Mouse (Mus musculus) CH12.LX (cell line): ENCODE results near the gene Napa. TPM values are rescaled to one million over a fixed set of nuclear protein-coding genes. Genes with fewer than 3 reads are reported as not detected.

ENCODE experiments used
- DNase-seq: peaks from one replicate; pipeline ENCODE4 v3.0.0-alpha.2; 2013; ENCODE audit errors: extremely low read depth
- H3K27ac ChIP-seq: 2 replicates; pipeline ENCODE4 v1.5.1; 2012; ENCODE audit warnings: low read depth, mild to moderate bottlenecking, control low read depth, moderate library complexity; ENCODE audit not compliant: insufficient read depth
- H3K27me3 ChIP-seq: replicated peaks from 2 replicates; pipeline ENCODE3; 2012; ENCODE audit warnings: inconsistent platforms
- H3K36me3 ChIP-seq, 2 experiments: replicated peaks in 1 of 2; 2 replicates each; pipeline versions ENCODE3 to v1.6.1; 2012; ENCODE audit warnings: inconsistent platforms in 1 of 2, low read length in 1 of 2, mild to moderate bottlenecking in 1 of 2, mixed read lengths in 1 of 2, moderate library complexity in 1 of 2; ENCODE audit not compliant: control insufficient read depth in 1 of 2, insufficient read depth in 1 of 2
- H3K4me1 ChIP-seq, 2 experiments: 2 replicates each; pipeline ENCODE4 v1.6.1; 2012; ENCODE audit warnings: inconsistent platforms in 1 of 2, moderate library complexity in 1 of 2; ENCODE audit not compliant: insufficient read depth in 2 of 2, control insufficient read depth in 1 of 2
- H3K4me2 ChIP-seq: 2 replicates; pipeline ENCODE4 v1.6.1; 2012; ENCODE audit warnings: low read depth, mild to moderate bottlenecking, control low read depth; ENCODE audit not compliant: poor library complexity, insufficient read depth, severe bottlenecking
- H3K4me3 ChIP-seq, 3 experiments: fragments of 150-350 bp in 1 of 3; sonication (generic) in 1 of 3; replicated peaks in 1 of 3; 2 replicates each; pipeline versions ENCODE3 to v1.5.1; 2011 to 2012; ENCODE audit warnings: low read depth in 2 of 3, low read length in 2 of 3, mild to moderate bottlenecking in 2 of 3, moderate library complexity in 2 of 3, control low read depth in 1 of 3, improper control_type of control experiment in 1 of 3, inconsistent platforms in 1 of 3, mixed read lengths in 1 of 3; ENCODE audit not compliant: poor library complexity in 1 of 3
- H3K79me2 ChIP-seq: replicated peaks from 2 replicates; pipeline ENCODE4 v1.6.1; 2012; ENCODE audit warnings: mild to moderate bottlenecking, moderate library complexity; ENCODE audit not compliant: control insufficient read depth, poor library complexity, insufficient read depth, severe bottlenecking; ENCODE audit errors: extremely low read depth
- H3K9ac ChIP-seq: 2 replicates; pipeline ENCODE4 v1.6.1; 2012; ENCODE audit warnings: low read depth, mild to moderate bottlenecking, control low read depth, moderate library complexity; ENCODE audit not compliant: insufficient read depth
- H3K9me3 ChIP-seq: replicated peaks from 2 replicates; pipeline ENCODE3; 2012; ENCODE audit warnings: low read length, inconsistent platforms, mixed read lengths
- BHLHE40 ChIP-seq: IDR thresholded peaks from 2 replicates; pipeline ENCODE4 v1.6.1; 2011; ENCODE audit warnings: mild to moderate bottlenecking, low read depth, low read length, improper control_type of control experiment
- CHD1 ChIP-seq: IDR thresholded peaks from 2 replicates; pipeline ENCODE4 v1.6.1; 2012; ENCODE audit warnings: low read depth, low read length, improper control_type of control experiment, inconsistent platforms
- CHD2 ChIP-seq: IDR thresholded peaks from 2 replicates; pipeline ENCODE4 v1.6.1; 2011; ENCODE audit warnings: low read length, improper control_type of control experiment
- E2F4 ChIP-seq: IDR thresholded peaks from 2 replicates; pipeline ENCODE4 v1.6.1; 2011; ENCODE audit warnings: low read depth, low read length, improper control_type of control experiment; ENCODE audit not compliant: insufficient replicate concordance
- HCFC1 ChIP-seq: IDR thresholded peaks from 2 replicates; pipeline ENCODE4 v1.6.1; 2012; ENCODE audit warnings: low read depth, mild to moderate bottlenecking, inconsistent platforms, low read length, improper control_type of control experiment
- IRF4 ChIP-seq: IDR thresholded peaks from 2 replicates; pipeline ENCODE4 v1.6.1; 2014; ENCODE audit warnings: low read depth, mild to moderate bottlenecking, inconsistent platforms, low read length, improper control_type of control experiment
- KAT2A ChIP-seq: IDR thresholded peaks from 2 replicates; pipeline ENCODE4 v1.6.1; 2012; ENCODE audit warnings: low read length, improper control_type of control experiment, inconsistent platforms; ENCODE audit not compliant: insufficient replicate concordance
- MAX ChIP-seq: IDR thresholded peaks from 2 replicates; pipeline ENCODE4 v1.6.1; 2011; ENCODE audit warnings: low read length, improper control_type of control experiment
- MAZ ChIP-seq: IDR thresholded peaks from 2 replicates; pipeline ENCODE4 v1.6.1; 2012; ENCODE audit warnings: low read depth, mild to moderate bottlenecking, inconsistent platforms, low read length, improper control_type of control experiment, moderate library complexity
- MEF2A ChIP-seq: IDR thresholded peaks from 2 replicates; pipeline ENCODE4 v1.6.1; 2014; ENCODE audit warnings: low read depth, mild to moderate bottlenecking, inconsistent platforms, low read length, improper control_type of control experiment, borderline replicate concordance
- MYC ChIP-seq: IDR thresholded peaks from 2 replicates; pipeline ENCODE4 v1.6.1; 2011; ENCODE audit warnings: low read depth, mild to moderate bottlenecking, improper control_type of control experiment, low read length
- NELFE ChIP-seq: IDR thresholded peaks from 2 replicates; pipeline ENCODE4 v1.6.1; 2011; ENCODE audit warnings: low read depth, low read length, improper control_type of control experiment
- NRF1 ChIP-seq: IDR thresholded peaks from 2 replicates; pipeline ENCODE4 v1.6.1; 2014; ENCODE audit warnings: low read depth, mild to moderate bottlenecking, inconsistent platforms, low read length, improper control_type of control experiment, moderate library complexity
- POLR2AphosphoS2 ChIP-seq: IDR thresholded peaks from 2 replicates; pipeline ENCODE4 v1.6.1; 2011; ENCODE audit warnings: low read depth, low read length, improper control_type of control experiment
- RAD21 ChIP-seq: IDR thresholded peaks from 2 replicates; pipeline ENCODE4 v1.6.1; 2011; ENCODE audit warnings: low read depth, mild to moderate bottlenecking, low read length, improper control_type of control experiment, moderate library complexity
- RCOR1 ChIP-seq: conservative IDR thresholded peaks from 2 replicates; pipeline ENCODE4 v1.6.1; 2012; ENCODE audit warnings: low read depth, mild to moderate bottlenecking, inconsistent platforms, low read length, improper control_type of control experiment
- SIN3A ChIP-seq: IDR thresholded peaks from 2 replicates; pipeline ENCODE4 v1.6.1; 2012; ENCODE audit warnings: low read length, improper control_type of control experiment, inconsistent platforms
- SMC3 ChIP-seq: IDR thresholded peaks from 2 replicates; pipeline ENCODE4 v1.6.1; 2011; ENCODE audit warnings: low read depth, low read length, improper control_type of control experiment
- TBP ChIP-seq: conservative IDR thresholded peaks from 2 replicates; pipeline ENCODE4 v1.6.1; 2011; ENCODE audit warnings: low read depth, low read length, improper control_type of control experiment
- TCF12 ChIP-seq: IDR thresholded peaks from 2 replicates; pipeline ENCODE4 v1.6.1; 2014; ENCODE audit warnings: low read depth, mild to moderate bottlenecking, inconsistent platforms, low read length, improper control_type of control experiment
- UBTF ChIP-seq: IDR thresholded peaks from 2 replicates; pipeline ENCODE4 v1.6.1; 2012; ENCODE audit warnings: low read depth, mild to moderate bottlenecking, inconsistent platforms, low read length, improper control_type of control experiment, moderate library complexity
- ZC3H11A ChIP-seq: IDR thresholded peaks from 2 replicates; pipeline ENCODE4 v1.6.1; 2012; ENCODE audit warnings: low read depth, mild to moderate bottlenecking, inconsistent platforms, low read length, improper control_type of control experiment
- ZMIZ1 ChIP-seq: IDR thresholded peaks from 2 replicates; pipeline ENCODE4 v1.6.1; 2012; ENCODE audit warnings: low read depth, mild to moderate bottlenecking, inconsistent platforms, low read length, improper control_type of control experiment
- ZNF384 ChIP-seq: IDR thresholded peaks from 2 replicates; pipeline ENCODE4 v1.6.1; 2012; ENCODE audit warnings: low read depth, low read length, improper control_type of control experiment, inconsistent platforms
- dilution Hi-C: fragments of 300-500 bp; cut with MboI; formaldehyde crosslinking; loops from 2 replicates; pipeline ENCODE4 v1.14.3; 2020; ENCODE audit warnings: low sequenced_read_pairs; ENCODE audit not compliant: extremely low pct_unique_long_range_greater_than_20kb, extremely low pct_ligation_motif_present
- in situ Hi-C: fragments of 300-500 bp; cut with MboI; formaldehyde crosslinking; loops from 3 replicates; pipeline ENCODE4 v1.14.3; 2019; ENCODE audit warnings: low sequenced_read_pairs, low pct_ligation_motif_present, low pct_unique_long_range_greater_than_20kb, mixed read lengths
- polyA plus RNA-seq: library from polyadenylated mRNA; unstranded; fragments of >175 nt; gene quantifications from 2 replicates; pipeline ENCODE4 v1.2.1, GENCODE M21; 2012; ENCODE audit warnings: low read depth; ENCODE audit not compliant: insufficient read length
- total RNA-seq, 2 experiments: library from RNA; depleted of rRNA; stranded (reverse); fragments of 300-350 nt in 1 of 2; fragments of >200 nt in 1 of 2; gene quantifications; 2 replicates each; pipeline ENCODE4 v1.2.3; 2012 to 2014

Napa gene
- total and polyA plus RNA-seq, 3 experiments: 84.8 to 112 (median 106) TPM

- in situ Hi-C loops (loop anchor here (10.0 kb wide), 1 partner anchor 149 kb away; no protein-coding TSS in a partner anchor), dilution Hi-C loops (no loop called here)
- peaks cover 8% of the 10 kb centered on the region for H3K27me3 ChIP-seq
These were observed 35.4 kb downstream of the Napa start for GRCm38 (mm10) chr7:16133691-16134090.

DNA sequence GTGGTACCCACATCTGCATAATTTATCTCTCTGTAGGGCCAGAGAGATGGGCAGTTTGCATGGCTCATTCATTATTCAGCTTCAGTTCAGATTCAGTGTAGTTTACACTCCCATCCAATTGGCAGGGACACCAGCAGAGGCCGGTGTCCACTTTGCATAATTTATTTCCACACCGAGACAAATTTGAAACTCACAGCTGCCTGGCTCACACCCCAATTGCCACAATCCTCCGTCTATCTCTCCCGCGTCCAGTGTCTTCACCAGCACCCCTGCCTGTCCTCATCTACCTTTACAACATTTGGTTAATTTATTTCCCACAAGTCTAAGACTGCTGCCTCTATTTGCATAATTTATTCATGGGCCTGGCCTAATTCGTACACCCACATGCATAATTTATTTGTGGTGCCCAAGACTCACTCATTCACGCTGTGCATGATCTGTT lies 36.7 kb downstream of the Napa start:
- Histone ChIP-seq H3K9ac (no peak overlapping the region), H3K79me2 (no peaks in the 10 kb centered on the region), H3K9me3 (peaks cover 4% of the 10 kb centered on the region), H3K4me3 (no peak overlapping the region), H3K27me3 (peaks cover 14% of the 10 kb centered on the region), H3K4me2 (peak overlapping the region; percentile 68), H3K27ac (no peak overlapping the region), H3K4me1 (peaks cover 21 to 54% of the 10 kb centered on the region in 2 experiments), H3K36me3 (no peaks in the 10 kb centered on the region)
- peak; percentile 62 for DNase-seq
- TF ChIP-seq ZMIZ1: no peak
- TF ChIP-seq KAT2A: no peak
- TF ChIP-seq MAZ: no peak
- no peak for TF ChIP-seq NRF1
- TF ChIP-seq CHD2: no peak
- no peak for TF ChIP-seq RCOR1
- no peak for TF ChIP-seq CHD1
- TF ChIP-seq HCFC1: no peak
- TF ChIP-seq UBTF: no peak
- TF ChIP-seq ZC3H11A: no peak
- TF ChIP-seq POLR2AphosphoS2: no peak
- TF ChIP-seq SMC3: no peak
- TF ChIP-seq TCF12: no peak
- no peak for TF ChIP-seq IRF4
- dilution Hi-C loops (no loop called here), in situ Hi-C loops (loop anchor here (10.0 kb wide), 1 partner anchor 150 kb away; no protein-coding TSS in a partner anchor)

More at GRCm38 (mm10) chr7:16133691-16134090, 35.4 kb downstream of the Napa start:
- Histone ChIP-seq H3K79me2 (no peaks in the 10 kb centered on the region), H3K4me3 (no peak overlapping the region), H3K4me1 (peaks cover 21 to 54% of the 10 kb centered on the region in 2 experiments), H3K27ac (no peak overlapping the region), H3K9ac (no peak overlapping the region), H3K36me3 (peaks cover 0 to 9% of the 10 kb centered on the region in 2 experiments), H3K9me3 (no peaks in the 10 kb centered on the region), H3K4me2 (no peak overlapping the region)
- no peak for DNase-seq
- TF ChIP-seq BHLHE40 (no peak), TBP (no peak), NELFE (no peak), RAD21 (no peak), MEF2A (no peak), KAT2A (no peak), ZC3H11A (no peak), ZNF384 (no peak), E2F4 (no peak), ZMIZ1 (no peak), MYC (no peak), MAX (no peak), SIN3A (no peak), POLR2AphosphoS2 (no peak)
